Mouse (Mus musculus): ENCODE measurements around the gene Camsap1. TPM values are rescaled to one million over a fixed set of nuclear protein-coding genes. Genes with fewer than 3 reads are reported as not detected.

Gene Camsap1
- polyA plus RNA-seq, 1 experiment from 2014 or later = 3.1 TPM

DNA sequence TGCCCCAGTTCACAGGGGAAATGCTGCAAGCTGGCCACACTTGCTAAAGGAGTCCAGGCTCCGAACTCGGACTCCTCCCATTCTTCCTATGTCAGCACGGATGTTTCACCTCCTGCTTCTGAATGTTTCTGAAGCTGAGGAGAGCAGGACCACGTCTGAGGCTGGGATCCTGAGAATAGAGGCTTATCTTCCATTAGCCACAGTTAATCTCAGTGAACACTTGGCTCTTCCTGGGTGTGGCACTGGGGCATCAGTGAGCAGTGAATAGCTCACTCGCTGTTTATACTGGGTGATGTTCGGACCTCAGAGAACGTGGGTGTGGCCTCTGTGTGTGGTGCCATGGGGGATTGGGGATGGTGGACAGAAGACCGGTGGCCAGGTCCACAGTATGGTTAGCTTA, 95.9 kb downstream of the Camsap1 start:
- H3K4me1 ChIP-seq (ENCODE audit: insufficient read depth) = no peaks in the 10 kb centered on the region
- no peak for DNase-seq
- no peak overlapping the region for H3K4me2 ChIP-seq (ENCODE audit: low read depth, low read length)
- no peak overlapping the region for H3K27ac ChIP-seq (ENCODE audit: low read depth)
- H3K9ac ChIP-seq (replicated peaks) = no peak overlapping the region
- no peaks in the 10 kb centered on the region for H3K36me3 ChIP-seq (replicated peaks; ENCODE audit: insufficient read depth, low read length)
- ATAC-seq = peak; percentile 56
- H3K4me3 ChIP-seq (ENCODE audit: low read depth, low read length) = no peak overlapping the region
- TF ChIP-seq CTCF (IDR thresholded peaks at IDR 0.05; ENCODE audit: low read depth) (no peak), EP300 (IDR thresholded peaks at IDR 0.05; ENCODE audit: low read depth) (no peak)
- 50% methylated on average over 8 of the region's 8 CpGs for WGBS (ENCODE audit: insufficient replicate concordance)
- H3K27me3 ChIP-seq (ENCODE audit: insufficient read depth, low read length) = no peaks in the 10 kb centered on the region
- H3K9me3 ChIP-seq (ENCODE audit: low read length) = no peaks in the 10 kb centered on the region

DNA sequence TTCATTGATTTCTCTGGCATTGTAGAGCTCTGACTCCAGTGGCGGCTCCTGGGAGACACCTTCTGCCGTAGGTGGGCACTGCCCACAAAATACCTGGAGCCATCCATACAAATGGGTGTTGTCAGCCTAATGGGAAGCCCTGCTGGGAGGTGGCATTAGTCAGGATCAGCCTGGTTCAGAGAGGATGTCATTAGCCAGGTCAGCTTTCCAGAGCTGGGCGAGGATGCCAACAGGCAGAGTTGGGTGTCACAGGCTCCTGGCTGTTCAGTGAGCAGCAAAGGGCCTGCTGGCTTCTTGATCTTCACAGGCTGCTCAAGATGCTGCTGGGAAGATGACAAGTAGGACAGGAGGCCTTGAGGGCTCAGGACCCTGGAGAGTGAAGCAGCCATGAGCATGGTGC, 98.3 kb downstream of the Camsap1 start:
- no peak overlapping the region for H3K4me3 ChIP-seq (ENCODE audit: low read depth, low read length)
- TF ChIP-seq CTCF (IDR thresholded peaks at IDR 0.05; ENCODE audit: low read depth) = no peak
- TF ChIP-seq EP300 (IDR thresholded peaks at IDR 0.05; ENCODE audit: low read depth) = no peak
- no peak overlapping the region for H3K9ac ChIP-seq (replicated peaks)
- H3K27ac ChIP-seq (ENCODE audit: low read depth) = no peak overlapping the region
- ATAC-seq = no peak
- H3K27me3 ChIP-seq (ENCODE audit: insufficient read depth, low read length) = no peaks in the 10 kb centered on the region
- H3K36me3 ChIP-seq (replicated peaks; ENCODE audit: insufficient read depth, low read length) = no peaks in the 10 kb centered on the region
- no peaks in the 10 kb centered on the region for H3K4me1 ChIP-seq (ENCODE audit: insufficient read depth)
- no peaks in the 10 kb centered on the region for H3K9me3 ChIP-seq (ENCODE audit: low read length)
- no peak overlapping the region for H3K4me2 ChIP-seq (ENCODE audit: low read depth, low read length)
- WGBS (ENCODE audit: insufficient replicate concordance) = 71% methylated on average over 3 of the region's 3 CpGs
- no peak for DNase-seq

DNA sequence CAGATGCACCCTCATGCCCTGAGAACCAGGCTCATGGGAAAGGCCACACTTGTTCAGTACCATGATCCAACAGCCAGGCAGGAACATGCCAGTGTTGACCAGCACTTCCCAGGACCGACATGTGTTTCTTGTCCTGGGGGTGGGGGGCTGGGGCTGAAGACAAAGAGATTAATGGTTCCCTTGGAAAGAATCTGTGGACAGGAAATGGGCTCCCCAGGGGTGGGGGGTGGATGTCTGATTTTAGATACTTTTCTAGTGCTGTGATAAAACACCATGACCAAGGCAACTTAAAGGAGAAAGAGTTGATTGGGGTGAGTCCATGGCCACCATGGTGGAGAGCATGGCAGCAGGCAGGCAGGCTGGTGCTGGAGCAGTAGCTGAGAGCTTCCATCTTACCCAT, 100.8 kb downstream of the Camsap1 start:
- WGBS (ENCODE audit: insufficient replicate concordance) = 10% methylated on average over 1 of the region's 1 CpGs
- no peaks in the 10 kb centered on the region for H3K36me3 ChIP-seq (replicated peaks; ENCODE audit: insufficient read depth, low read length)
- no peak overlapping the region for H3K4me3 ChIP-seq (ENCODE audit: low read depth, low read length)
- DNase-seq (no peak), ATAC-seq (no peak)
- H3K27ac ChIP-seq (ENCODE audit: low read depth) = no peak overlapping the region
- no peak overlapping the region for H3K9ac ChIP-seq (replicated peaks)
- no peaks in the 10 kb centered on the region for H3K4me1 ChIP-seq (ENCODE audit: insufficient read depth)
- H3K9me3 ChIP-seq (ENCODE audit: low read length) = no peaks in the 10 kb centered on the region
- no peak overlapping the region for H3K4me2 ChIP-seq (ENCODE audit: low read depth, low read length)
- peaks cover 23% of the 10 kb centered on the region for H3K27me3 ChIP-seq (ENCODE audit: insufficient read depth, low read length)
- TF ChIP-seq CTCF (IDR thresholded peaks at IDR 0.05; ENCODE audit: low read depth) (no peak), EP300 (IDR thresholded peaks at IDR 0.05; ENCODE audit: low read depth) (no peak)

DNA sequence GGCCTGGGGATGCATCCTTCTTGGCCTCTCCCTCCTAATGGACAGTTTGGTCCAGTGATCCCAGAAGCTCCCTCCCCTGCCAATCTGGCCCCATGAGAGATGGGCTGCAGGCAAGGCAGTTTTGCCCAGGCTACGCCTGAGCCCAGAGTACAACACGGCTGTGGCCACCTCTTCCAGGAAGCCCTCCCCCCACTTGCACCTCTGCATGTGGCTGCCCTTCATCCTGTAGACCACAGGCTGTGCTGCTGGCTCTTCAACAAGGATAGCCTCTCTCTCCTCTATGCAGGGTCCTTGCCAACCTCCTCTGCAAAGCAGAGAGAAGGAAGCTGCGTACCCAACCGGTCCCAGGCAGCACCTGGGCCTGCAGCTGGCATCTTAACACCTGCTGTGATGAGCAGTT, 104.0 kb downstream of the Camsap1 start:
- H3K27ac ChIP-seq (ENCODE audit: low read depth) = no peak overlapping the region
- no peak for DNase-seq
- no peaks in the 10 kb centered on the region for H3K9me3 ChIP-seq (ENCODE audit: low read length)
- no peak overlapping the region for H3K9ac ChIP-seq (replicated peaks)
- no peak for ATAC-seq
- H3K4me3 ChIP-seq (ENCODE audit: low read depth, low read length) = no peak overlapping the region
- H3K4me1 ChIP-seq (ENCODE audit: insufficient read depth) = no peaks in the 10 kb centered on the region
- H3K27me3 ChIP-seq (ENCODE audit: insufficient read depth, low read length) = peaks cover 27% of the 10 kb centered on the region
- no peaks in the 10 kb centered on the region for H3K36me3 ChIP-seq (replicated peaks; ENCODE audit: insufficient read depth, low read length)
- H3K4me2 ChIP-seq (ENCODE audit: low read depth, low read length) = no peak overlapping the region
- 69% methylated on average over 4 of the region's 4 CpGs for WGBS (ENCODE audit: insufficient replicate concordance)
- TF ChIP-seq EP300 (IDR thresholded peaks at IDR 0.05; ENCODE audit: low read depth) (no peak), CTCF (IDR thresholded peaks at IDR 0.05; ENCODE audit: low read depth) (no peak)

DNA sequence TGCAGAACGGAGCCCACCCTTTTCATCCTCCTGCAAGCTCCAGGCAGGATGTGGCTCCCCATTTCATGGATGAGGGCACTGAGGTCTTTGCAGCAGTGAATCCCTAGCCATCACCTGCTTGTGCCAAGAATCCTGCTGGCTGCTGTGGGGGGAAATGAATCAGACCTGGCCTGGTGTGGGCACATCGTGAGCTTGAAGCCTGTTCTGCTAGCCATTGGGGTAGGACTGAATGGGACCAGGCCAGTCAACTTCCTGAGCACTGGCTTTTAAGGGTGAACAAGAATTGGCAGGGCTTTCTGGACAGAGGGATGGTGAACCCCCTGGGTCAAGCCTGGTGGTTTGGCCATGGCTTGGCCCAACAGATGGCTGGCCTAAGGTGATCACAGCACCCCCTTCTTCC, 104.6 kb downstream of the Camsap1 start:
- H3K4me2 ChIP-seq (ENCODE audit: low read depth, low read length) = no peak overlapping the region
- no peaks in the 10 kb centered on the region for H3K36me3 ChIP-seq (replicated peaks; ENCODE audit: insufficient read depth, low read length)
- no peak for DNase-seq
- TF ChIP-seq EP300 (IDR thresholded peaks at IDR 0.05; ENCODE audit: low read depth) = no peak
- H3K9me3 ChIP-seq (ENCODE audit: low read length) = no peaks in the 10 kb centered on the region
- H3K4me3 ChIP-seq (ENCODE audit: low read depth, low read length) = no peak overlapping the region
- no peak overlapping the region for H3K27ac ChIP-seq (ENCODE audit: low read depth)
- H3K27me3 ChIP-seq (ENCODE audit: insufficient read depth, low read length) = peaks cover 30% of the 10 kb centered on the region
- no peaks in the 10 kb centered on the region for H3K4me1 ChIP-seq (ENCODE audit: insufficient read depth)
- 60% methylated on average over 2 of the region's 2 CpGs for WGBS (ENCODE audit: insufficient replicate concordance)
- ATAC-seq = no peak
- no peak overlapping the region for H3K9ac ChIP-seq (replicated peaks)

DNA sequence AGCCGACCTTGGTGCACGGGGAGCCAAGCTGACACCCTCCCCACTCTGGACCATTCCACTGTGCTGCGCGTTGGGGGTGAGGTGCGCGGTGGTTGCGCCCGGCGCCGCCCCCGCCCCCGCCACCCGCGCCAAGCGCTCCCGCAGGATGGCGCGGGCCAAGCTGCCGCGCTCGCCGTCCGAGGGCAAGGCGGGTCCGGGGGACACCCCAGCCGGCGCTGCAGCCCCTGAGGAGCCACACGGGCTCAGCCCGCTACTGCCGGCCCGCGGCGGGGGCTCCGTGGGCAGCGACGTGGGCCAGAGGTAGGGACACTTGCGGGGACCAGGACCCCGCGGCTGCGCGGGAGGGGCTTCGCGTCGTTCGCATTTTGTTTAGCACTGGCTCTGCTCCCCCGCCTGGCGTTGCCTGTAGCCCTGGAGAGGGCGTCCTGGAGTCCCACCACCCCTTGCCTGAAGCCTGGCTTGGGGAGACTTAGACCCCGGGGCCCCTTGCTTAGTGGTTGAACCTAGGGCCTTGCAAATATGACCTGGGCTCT, 105.3 kb downstream of the Camsap1 start:
- ATAC-seq (no peak), DNase-seq (no peak)
- H3K9me3 ChIP-seq (ENCODE audit: low read length) = no peaks in the 10 kb centered on the region
- no peak overlapping the region for H3K9ac ChIP-seq (replicated peaks)
- no peak for TF ChIP-seq EP300 (IDR thresholded peaks at IDR 0.05; ENCODE audit: low read depth)
- no peak for TF ChIP-seq CTCF (IDR thresholded peaks at IDR 0.05; ENCODE audit: low read depth)
- peaks cover 30% of the 10 kb centered on the region for H3K27me3 ChIP-seq (ENCODE audit: insufficient read depth, low read length)
- H3K4me3 ChIP-seq (ENCODE audit: low read depth, low read length) = no peak overlapping the region
- H3K27ac ChIP-seq (ENCODE audit: low read depth) = no peak overlapping the region
- H3K4me1 ChIP-seq (ENCODE audit: insufficient read depth) = no peaks in the 10 kb centered on the region
- no peaks in the 10 kb centered on the region for H3K36me3 ChIP-seq (replicated peaks; ENCODE audit: insufficient read depth, low read length)
- no peak overlapping the region for H3K4me2 ChIP-seq (ENCODE audit: low read depth, low read length)
- 4% methylated on average over 48 of the region's 49 CpGs for WGBS (ENCODE audit: insufficient replicate concordance)

DNA sequence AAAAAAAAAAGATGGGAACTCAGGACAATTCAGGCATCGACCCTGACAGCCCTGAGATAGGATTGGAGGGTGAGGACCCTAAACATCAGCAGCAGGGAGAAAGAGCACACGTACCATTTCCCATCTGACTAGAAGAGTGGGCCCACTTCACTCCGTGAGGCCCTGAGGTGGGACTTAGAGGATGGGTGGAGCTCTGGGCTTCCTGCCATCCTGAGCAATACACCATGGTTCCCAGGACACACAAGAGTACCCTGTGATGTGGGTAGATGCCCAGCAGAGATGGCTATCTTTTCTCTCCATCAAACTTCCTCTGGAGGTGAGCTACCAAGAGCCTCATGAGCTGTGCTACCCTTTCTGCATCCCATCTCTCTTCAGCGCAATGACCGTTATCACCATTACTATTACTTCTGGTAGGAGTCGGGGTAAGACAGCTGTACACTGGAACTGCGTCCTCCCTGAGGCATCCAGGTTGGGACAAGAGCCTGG, 105.8 kb downstream of the Camsap1 start:
- Histone ChIP-seq H3K27me3 (ENCODE audit: insufficient read depth, low read length) (peaks cover 30% of the 10 kb centered on the region), H3K9ac (replicated peaks) (no peak overlapping the region), H3K9me3 (ENCODE audit: low read length) (no peaks in the 10 kb centered on the region), H3K4me2 (ENCODE audit: low read depth, low read length) (no peak overlapping the region), H3K36me3 (replicated peaks; ENCODE audit: insufficient read depth, low read length) (no peaks in the 10 kb centered on the region), H3K4me3 (ENCODE audit: low read depth, low read length) (no peak overlapping the region), H3K4me1 (ENCODE audit: insufficient read depth) (no peaks in the 10 kb centered on the region), H3K27ac (ENCODE audit: low read depth) (no peak overlapping the region)
- no peak for TF ChIP-seq EP300 (IDR thresholded peaks at IDR 0.05; ENCODE audit: low read depth)
- TF ChIP-seq CTCF (IDR thresholded peaks at IDR 0.05; ENCODE audit: low read depth) = no peak
- no peak for DNase-seq
- 31% methylated on average over 7 of the region's 7 CpGs for WGBS (ENCODE audit: insufficient replicate concordance)
- ATAC-seq = no peak

Other genes with a start within 250 kb of the Camsap1 start
- not detected in 2 replicates for gene Obp2b, start 246.3 kb downstream of the Camsap1 start, polyA plus RNA-seq (2015; fragmentation: Nextera tagmentation; extraction: Ambion mirVana)
- gene Lcn3, start 217.7 kb downstream of the Camsap1 start, polyA plus RNA-seq (2015; fragmentation: Nextera tagmentation; extraction: Ambion mirVana) = not detected in 2 replicates
- not detected in 2 replicates for gene Lcn11, start 206.3 kb downstream of the Camsap1 start, polyA plus RNA-seq (2015; fragmentation: Nextera tagmentation; extraction: Ambion mirVana)
- not detected in 2 replicates for gene Gm13539, start 201.0 kb downstream of the Camsap1 start, polyA plus RNA-seq (2015; fragmentation: Nextera tagmentation; extraction: Ambion mirVana)
- gene Glt6d1, start 167.4 kb downstream of the Camsap1 start, polyA plus RNA-seq (2015; fragmentation: Nextera tagmentation; extraction: Ambion mirVana) = not detected in 2 replicates
- gene Lcn9, start 160.1 kb downstream of the Camsap1 start, polyA plus RNA-seq (2015; fragmentation: Nextera tagmentation; extraction: Ambion mirVana) = not detected in 2 replicates
- gene Sohlh1, start 136.0 kb downstream of the Camsap1 start, polyA plus RNA-seq (2015; fragmentation: Nextera tagmentation; extraction: Ambion mirVana) = not detected in 2 replicates
- gene Kcnt1, start 119.5 kb downstream of the Camsap1 start, polyA plus RNA-seq (2015; fragmentation: Nextera tagmentation; extraction: Ambion mirVana) = 0.11 TPM in 1 of 2 replicates, not detected in the other
- gene Ubac1, start 38.5 kb upstream of the Camsap1 start, polyA plus RNA-seq (2015; fragmentation: Nextera tagmentation; extraction: Ambion mirVana) = 175 and 183 TPM in 2 replicates
- gene Nacc2, start 139.9 kb upstream of the Camsap1 start, polyA plus RNA-seq (2015; fragmentation: Nextera tagmentation; extraction: Ambion mirVana) = 3.9 and 4.9 TPM in 2 replicates
- gene Lhx3, start 225.0 kb upstream of the Camsap1 start, polyA plus RNA-seq (2015; fragmentation: Nextera tagmentation; extraction: Ambion mirVana) = not detected in 2 replicates

Data from liver, postnatal 0 days (tissue).